Mouse (Mus musculus): Measurements from ENCODE around the gene Rnf212b.

DNA sequence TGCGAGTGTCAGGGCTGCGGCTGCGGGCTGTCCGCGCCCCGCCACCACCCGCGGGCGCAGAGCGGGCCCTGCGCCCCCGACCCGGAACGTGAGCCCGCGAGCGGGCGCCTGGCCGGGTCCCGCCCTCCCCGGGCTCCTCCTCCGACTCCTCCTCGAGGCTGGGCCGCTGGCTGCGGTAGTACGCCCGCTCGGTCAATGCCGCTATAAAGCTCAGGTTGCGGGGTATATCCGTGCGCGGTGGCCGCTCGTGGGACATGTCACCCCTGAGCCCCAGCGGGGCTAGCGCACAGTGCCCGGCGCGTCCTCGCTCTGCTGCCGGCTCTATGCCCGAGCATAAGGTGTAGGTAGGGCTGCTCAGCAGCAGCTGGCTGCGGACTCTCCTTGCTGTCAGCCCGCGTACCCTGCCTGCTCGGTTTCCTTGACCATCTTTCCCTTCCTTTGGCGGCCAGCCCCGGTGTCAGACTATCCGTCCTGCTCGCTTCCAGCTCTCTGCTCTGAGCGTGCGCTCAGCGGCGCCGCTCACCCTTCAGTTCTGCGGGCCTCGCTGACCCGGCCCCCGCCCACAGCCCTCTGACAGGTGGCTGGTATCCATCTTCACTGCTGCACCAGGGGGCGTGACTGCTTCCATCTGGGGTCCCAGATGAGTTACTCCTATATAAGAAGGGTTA, 63.2 kb downstream of the Rnf212b start, which contains the start of gene Ppp1r3e:
- TF ChIP-seq POLR2A (IDR thresholded peaks at IDR 0.05; ENCODE audit: low read depth, low read length) (no peak), CTCF (conservative IDR thresholded peaks at IDR 0.05 in 1 of 2, IDR thresholded peaks at IDR 0.05 in 1 of 2; ENCODE audit: low read depth in 2 of 2, low read length in 2 of 2) (peak in 1 of 2 experiments; percentile 32; a peak in 2 of 4 replicates), E2F4 (IDR thresholded peaks at IDR 0.05; ENCODE audit: insufficient replicate concordance, low read depth, low read length) (no peak), ZC3H11A (IDR thresholded peaks at IDR 0.05; ENCODE audit: low read depth, low read length) (no peak), RCOR1 (conservative IDR thresholded peaks at IDR 0.05; ENCODE audit: low read depth, low read length) (no peak), ZNF384 (IDR thresholded peaks at IDR 0.05; ENCODE audit: low read depth, low read length) (no peak), MYC (IDR thresholded peaks at IDR 0.05; ENCODE audit: low read depth, low read length) (no peak), SMC3 (IDR thresholded peaks at IDR 0.05; ENCODE audit: low read depth, low read length) (no peak), UBTF (IDR thresholded peaks at IDR 0.05; ENCODE audit: low read depth, low read length) (0 out of 2 replicates have a peak, but pooled peaks have one; percentile 13), KAT2A (IDR thresholded peaks at IDR 0.05; ENCODE audit: insufficient replicate concordance, low read length) (no peak), ELF1 (IDR thresholded peaks at IDR 0.05; ENCODE audit: low read depth, low read length) (no peak), MEF2A (IDR thresholded peaks at IDR 0.05; ENCODE audit: borderline replicate concordance, low read depth, low read length) (no peak), MAFK (IDR thresholded peaks at IDR 0.05; ENCODE audit: insufficient replicate concordance, low read length) (no peak)

Data from CH12.LX (cell line).